Mouse (Mus musculus) forebrain, embryonic 14.5 days (tissue): ENCODE results near the gene Arl15. TPM values are rescaled to one million over a fixed set of nuclear protein-coding genes. Genes with fewer than 3 reads are reported as not detected.

ENCODE experiments used
- ATAC-seq: fragments of 200-750 bp; cut with Nextera tagmentation; 2 replicates; pipeline ENCODE4 v1.8.0; 2017; ENCODE audit warnings: mild to moderate bottlenecking, moderate library complexity
- DNase-seq: peaks from one replicate; pipeline ENCODE4 v3.0.0-alpha.2; 2015; ENCODE audit warnings: low spot score
- H3K27ac ChIP-seq: fragments of 300-500 bp; sonication (generic); 2 replicates; pipeline ENCODE4 v1.5.1; 2014; ENCODE audit warnings: low read depth, mild to moderate bottlenecking, control low read depth, low read length, moderate library complexity
- H3K27me3 ChIP-seq: fragments of 300-500 bp; sonication (generic); replicated peaks from 2 replicates; pipeline ENCODE4 v1.6.1; 2014; ENCODE audit warnings: low read length, control low read depth, mixed read lengths; ENCODE audit not compliant: control insufficient read depth, insufficient read depth
- H3K36me3 ChIP-seq: fragments of 300-500 bp; sonication (generic); 2 replicates; pipeline ENCODE4 v1.6.1; 2014; ENCODE audit warnings: low read length, control low read depth; ENCODE audit not compliant: control insufficient read depth, insufficient read depth
- H3K4me1 ChIP-seq: fragments of 300-500 bp; sonication (generic); 2 replicates; pipeline ENCODE4 v1.6.1; 2014; ENCODE audit warnings: antibody characterized with exemption, low read length, control low read depth; ENCODE audit not compliant: control insufficient read depth, insufficient read depth
- H3K4me2 ChIP-seq: fragments of 300-500 bp; sonication (generic); 2 replicates; pipeline ENCODE4 v1.6.1; 2014; ENCODE audit warnings: mild to moderate bottlenecking, control low read depth, low read length
- H3K4me3 ChIP-seq: fragments of 300-500 bp; sonication (generic); 2 replicates; pipeline ENCODE4 v1.5.1; 2014; ENCODE audit warnings: low read depth, low read length, control low read depth
- H3K9ac ChIP-seq: fragments of 300-500 bp; sonication (generic); 2 replicates; pipeline ENCODE4 v1.6.1; 2014; ENCODE audit warnings: mild to moderate bottlenecking, low read length, control low read depth, moderate library complexity
- H3K9me3 ChIP-seq: fragments of 300-500 bp; sonication (generic); replicated peaks from 2 replicates; pipeline ENCODE4 v1.6.1; 2016; ENCODE audit warnings: low read length, control low read depth, mixed read lengths; ENCODE audit not compliant: control insufficient read depth
- WGBS: fragments of 180-500 bp; shearing (Covaris S2); extraction: QIAGEN DNeasy Blood & Tissue Kit; methylation state at CpG from one replicate; pipeline ENCODE4 v1.1.7; 2014; 5-methylcytosine and 5-hydroxymethylcytosine counted together
- polyA plus RNA-seq: library from polyadenylated mRNA; unstranded; fragments of >200 nt; fragmentation: Nextera tagmentation; extraction: Ambion mirVana; gene quantifications from 2 replicates; pipeline ENCODE4 v1.2.1, GENCODE M21; 2014

Gene Arl15
- polyA plus RNA-seq, 1 experiment from 2014 or later = 18.7 TPM

GRCm38 (mm10) chr13:114144052-114145046 is 350.0 kb downstream of the Arl15 start:
- peak; percentile 63 for DNase-seq
- Histone ChIP-seq H3K27ac (no peak overlapping the region), H3K36me3 (no peaks in the 10 kb centered on the region), H3K4me2 (no peak overlapping the region), H3K27me3 (no peaks in the 10 kb centered on the region), H3K9me3 (no peaks in the 10 kb centered on the region), H3K9ac (no peak overlapping the region), H3K4me1 (peaks cover 18% of the 10 kb centered on the region), H3K4me3 (no peak overlapping the region)
- 16% methylated on average over 15 of the region's 15 CpGs for WGBS
- ATAC-seq = peak; percentile 56

- H3K36me3 ChIP-seq = no peaks in the 10 kb centered on the region
- H3K9me3 ChIP-seq = no peaks in the 10 kb centered on the region
- DNase-seq (no peak), ATAC-seq (no peak)
- H3K4me3 ChIP-seq = no peak overlapping the region
- H3K9ac ChIP-seq = no peak overlapping the region
- peaks cover 15% of the 10 kb centered on the region; the same call in 1 of the 2 replicates for H3K4me1 ChIP-seq
- 94% methylated on average over 8 of the region's 8 CpGs for WGBS
- no peak overlapping the region for H3K4me2 ChIP-seq
- H3K27me3 ChIP-seq = no peaks in the 10 kb centered on the region
- no peak overlapping the region for H3K27ac ChIP-seq
Measured at GRCm38 (mm10) chr13:114145249-114145648, 350.9 kb downstream of the Arl15 start.

- H3K4me2 ChIP-seq = no peak overlapping the region
- no peaks in the 10 kb centered on the region for H3K9me3 ChIP-seq
- WGBS = 93% methylated on average over 16 of the region's 16 CpGs
- ATAC-seq (no peak), DNase-seq (no peak)
- H3K9ac ChIP-seq = no peak overlapping the region
- no peak overlapping the region for H3K4me3 ChIP-seq
- H3K27me3 ChIP-seq = no peaks in the 10 kb centered on the region
- H3K27ac ChIP-seq = no peak overlapping the region
- no peaks in the 10 kb centered on the region for H3K36me3 ChIP-seq
- no peaks in the 10 kb centered on the region for H3K4me1 ChIP-seq
Measured at GRCm38 (mm10) chr13:114150856-114151697, 356.8 kb downstream of the Arl15 start.

- H3K4me1 ChIP-seq = 0 out of 2 replicates have a peak, but pooled peaks cover under 1% of the 10 kb centered on the region
- H3K4me3 ChIP-seq = no peak overlapping the region
- no peaks in the 10 kb centered on the region for H3K36me3 ChIP-seq
- no peak overlapping the region for H3K27ac ChIP-seq
- 90% methylated on average over 10 of the region's 10 CpGs for WGBS
- ATAC-seq (no peak), DNase-seq (no peak)
- no peak overlapping the region for H3K9ac ChIP-seq
- no peaks in the 10 kb centered on the region for H3K9me3 ChIP-seq
- H3K4me2 ChIP-seq = no peak overlapping the region
- H3K27me3 ChIP-seq = no peaks in the 10 kb centered on the region
Measured at GRCm38 (mm10) chr13:114151698-114152069, 357.4 kb downstream of the Arl15 start.

- Histone ChIP-seq H3K4me1 (0 out of 2 replicates have a peak, but pooled peaks cover 2% of the 10 kb centered on the region), H3K9ac (no peak overlapping the region), H3K4me2 (no peak overlapping the region), H3K27ac (no peak overlapping the region), H3K27me3 (no peaks in the 10 kb centered on the region), H3K4me3 (no peak overlapping the region), H3K36me3 (no peaks in the 10 kb centered on the region), H3K9me3 (no peaks in the 10 kb centered on the region)
- ATAC-seq (peak; percentile 76), DNase-seq (peak; percentile 65)
- WGBS = 58% methylated on average over 12 of the region's 12 CpGs
Measured at GRCm38 (mm10) chr13:114156689-114157088, 362.4 kb downstream of the Arl15 start.

- Histone ChIP-seq H3K36me3 (no peaks in the 10 kb centered on the region), H3K9ac (no peak overlapping the region), H3K9me3 (no peaks in the 10 kb centered on the region), H3K4me2 (no peak overlapping the region), H3K27me3 (no peaks in the 10 kb centered on the region), H3K4me1 (0 out of 2 replicates have a peak, but pooled peaks cover 2% of the 10 kb centered on the region), H3K27ac (no peak overlapping the region), H3K4me3 (no peak overlapping the region)
- 85% methylated on average over 9 of the region's 9 CpGs for WGBS
- DNase-seq (no peak), ATAC-seq (no peak)
Measured at GRCm38 (mm10) chr13:114158111-114158730, 363.9 kb downstream of the Arl15 start.

- H3K4me3 ChIP-seq = no peak overlapping the region
- no peaks in the 10 kb centered on the region for H3K36me3 ChIP-seq
- no peak overlapping the region for H3K27ac ChIP-seq
- H3K4me2 ChIP-seq = no peak overlapping the region
- ATAC-seq = no peak
- H3K4me1 ChIP-seq = 0 out of 2 replicates have a peak, but pooled peaks cover 2% of the 10 kb centered on the region
- no peaks in the 10 kb centered on the region for H3K9me3 ChIP-seq
- no peak for DNase-seq
- 78% methylated on average over 13 of the region's 13 CpGs for WGBS
- H3K27me3 ChIP-seq = no peaks in the 10 kb centered on the region
- no peak overlapping the region for H3K9ac ChIP-seq
Measured at GRCm38 (mm10) chr13:114159634-114160391, 365.5 kb downstream of the Arl15 start.

GRCm38 (mm10) chr13:114162753-114163152 is 368.4 kb downstream of the Arl15 start:
- ATAC-seq (no peak), DNase-seq (no peak)
- WGBS = 87% methylated on average over 4 of the region's 4 CpGs
- no peak overlapping the region for H3K9ac ChIP-seq
- H3K4me3 ChIP-seq = no peak overlapping the region
- H3K36me3 ChIP-seq = no peaks in the 10 kb centered on the region
- H3K27ac ChIP-seq = no peak overlapping the region
- no peaks in the 10 kb centered on the region for H3K4me1 ChIP-seq
- H3K27me3 ChIP-seq = no peaks in the 10 kb centered on the region
- no peak overlapping the region for H3K4me2 ChIP-seq
- no peaks in the 10 kb centered on the region for H3K9me3 ChIP-seq
